Mouse (Mus musculus) hindlimb bud, embryonic 11.5 days (tissue): ENCODE measurements around the gene Cfp.

Experiments used
- DNase-seq: peaks from one replicate; pipeline ENCODE4 v3.0.0-alpha.2; 2012; ENCODE audit warnings: low read depth, low spot score; ENCODE audit errors: extremely low spot score

The Cfp gene

DNA sequence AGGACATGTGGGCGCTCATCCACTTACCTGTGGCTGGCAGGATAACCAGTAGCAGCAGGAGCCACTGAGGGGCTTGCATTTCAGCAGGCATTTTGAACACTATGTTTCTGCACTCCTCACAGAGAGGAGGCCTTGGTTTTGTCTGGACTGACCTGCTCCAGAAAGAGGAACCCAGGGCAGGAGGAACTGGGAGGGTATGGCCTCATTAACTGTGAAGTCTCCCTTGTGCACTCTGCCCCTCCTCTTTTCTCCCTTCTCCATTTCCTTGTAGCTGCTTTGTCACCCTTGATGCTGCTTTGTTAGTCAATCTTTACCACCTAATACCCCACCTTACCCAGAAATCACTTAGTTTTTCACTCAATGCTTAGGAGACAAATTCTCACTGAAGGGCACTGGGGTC lies at the start of gene Cfp:
Cfp (minus strand) TSS at position 192 of the 400 bp plus-strand sequence.
- no peak for DNase-seq

DNA sequence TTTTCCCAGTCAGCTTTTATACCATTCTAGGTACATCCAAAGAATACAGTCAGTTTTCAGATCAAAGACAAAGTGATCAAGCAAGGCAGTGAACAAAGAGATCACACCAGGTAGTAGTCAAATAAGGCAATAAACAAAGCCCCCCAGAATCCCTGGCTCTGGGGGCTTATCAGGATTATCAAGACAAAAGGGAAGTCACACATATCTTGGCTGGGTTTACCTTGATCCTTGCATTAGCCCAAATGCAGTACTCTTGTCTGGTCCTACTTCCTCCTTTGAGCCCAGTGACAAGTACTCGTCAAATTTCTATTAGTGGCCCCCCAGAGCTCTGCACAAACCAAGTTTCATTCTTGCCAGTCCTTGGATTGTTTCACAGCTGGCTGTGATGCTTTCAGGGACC lies 49.5 kb upstream of the Cfp start:
- DNase-seq = no peak

DNA sequence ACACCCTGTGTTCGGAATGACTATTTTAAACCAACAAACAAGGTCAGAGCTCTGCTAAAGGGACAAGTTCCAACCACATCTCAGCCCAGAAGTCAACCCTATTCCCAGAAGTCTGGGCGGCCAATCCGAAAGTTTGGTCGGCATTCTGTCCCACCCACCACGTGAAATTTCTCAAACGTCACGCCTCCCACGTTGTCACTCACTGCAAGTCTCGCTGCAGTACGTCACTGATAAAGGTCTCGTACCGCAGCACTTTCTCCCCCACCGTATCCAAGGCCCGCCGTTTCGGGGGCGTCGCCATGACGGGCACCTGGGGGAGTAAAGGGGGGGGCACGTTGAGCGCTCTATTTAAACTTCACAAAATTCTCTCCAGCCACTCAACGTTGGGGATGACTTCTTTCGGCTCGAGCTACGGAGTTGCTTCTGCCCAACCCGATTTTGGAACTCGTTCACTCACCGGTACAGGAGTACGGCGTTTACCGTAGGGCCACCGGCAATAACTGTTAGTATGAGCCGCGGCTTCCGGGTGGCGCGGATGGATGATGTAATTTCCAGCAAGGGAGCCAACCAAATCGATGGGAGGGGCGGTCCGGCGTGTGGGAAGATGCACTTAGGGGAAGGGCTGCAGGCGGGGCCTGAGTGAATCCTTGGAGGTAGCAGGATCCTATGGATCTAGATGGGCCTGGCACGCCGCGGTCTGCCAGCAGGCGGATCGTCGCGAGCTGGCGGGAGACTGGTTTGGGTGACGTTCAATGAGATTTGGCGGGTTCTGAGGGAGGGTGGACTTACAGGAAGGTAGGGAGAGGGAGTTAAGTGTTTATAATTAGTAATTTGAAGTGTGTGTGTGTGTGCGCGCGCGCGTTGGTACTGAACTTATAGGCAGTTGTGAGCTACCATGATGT lies 30.4 kb upstream of the Cfp start, which contains the start of gene Uxt:
Uxt (minus strand) TSS at position 541 of the 902 bp plus-strand sequence.
- no peak for DNase-seq

DNA sequence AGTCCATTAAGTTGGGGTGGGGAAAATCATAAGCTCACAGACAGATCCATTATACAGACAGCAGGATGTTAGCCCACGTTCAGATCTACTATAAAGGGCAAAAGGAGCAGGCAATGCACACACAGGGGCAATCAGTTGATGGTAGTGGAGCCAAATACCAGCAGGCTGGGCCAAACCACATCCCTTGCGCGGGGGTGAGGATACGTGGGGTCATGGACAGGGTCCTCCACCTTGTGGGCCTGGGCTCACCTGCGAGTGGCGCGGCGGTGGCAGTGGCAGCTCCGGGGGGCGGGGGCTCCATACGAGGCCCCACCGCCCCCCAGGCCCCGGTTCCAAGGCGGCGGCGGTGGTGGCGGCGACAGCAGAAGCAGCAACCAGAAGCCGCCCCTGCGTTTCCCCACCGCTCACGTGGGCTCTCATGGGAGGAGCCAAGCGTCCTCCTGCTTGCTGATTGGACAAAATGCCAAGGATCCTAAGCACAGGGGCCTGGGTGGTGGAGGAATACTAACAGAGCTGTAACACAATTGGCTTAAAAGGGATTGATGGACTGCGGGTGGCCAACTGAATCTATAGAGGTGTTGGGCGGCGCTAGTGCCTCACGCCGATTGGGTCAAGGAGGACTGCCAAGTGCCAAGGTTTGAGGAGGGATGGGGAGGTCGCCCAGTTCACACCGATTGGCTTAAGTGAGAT lies 19.0 kb upstream of the Cfp start, which contains the start of gene Elk1:
Elk1 (minus strand) TSS at position 418 of the 690 bp plus-strand sequence.
- peak; percentile 73 for DNase-seq

DNA sequence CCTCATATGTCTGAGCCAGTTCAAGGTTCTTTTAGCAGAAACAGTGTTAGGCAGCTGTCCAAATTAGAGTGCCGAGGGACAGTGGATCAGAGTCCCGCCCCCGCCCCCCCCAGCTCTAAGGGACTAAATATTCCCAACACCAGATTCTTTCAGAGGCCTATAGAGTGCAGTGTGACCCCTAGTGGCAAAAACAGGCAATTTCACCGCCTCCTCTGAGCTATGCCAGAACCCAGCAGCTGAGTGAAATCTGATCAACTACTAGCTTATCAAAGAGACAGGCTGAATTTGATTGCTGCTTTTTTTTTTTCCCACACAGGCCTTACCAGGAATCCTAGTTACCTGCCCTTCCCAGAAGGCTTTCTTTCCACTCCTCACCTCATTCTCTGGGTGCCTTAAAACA lies 14.7 kb upstream of the Cfp start:
- no peak for DNase-seq

DNA sequence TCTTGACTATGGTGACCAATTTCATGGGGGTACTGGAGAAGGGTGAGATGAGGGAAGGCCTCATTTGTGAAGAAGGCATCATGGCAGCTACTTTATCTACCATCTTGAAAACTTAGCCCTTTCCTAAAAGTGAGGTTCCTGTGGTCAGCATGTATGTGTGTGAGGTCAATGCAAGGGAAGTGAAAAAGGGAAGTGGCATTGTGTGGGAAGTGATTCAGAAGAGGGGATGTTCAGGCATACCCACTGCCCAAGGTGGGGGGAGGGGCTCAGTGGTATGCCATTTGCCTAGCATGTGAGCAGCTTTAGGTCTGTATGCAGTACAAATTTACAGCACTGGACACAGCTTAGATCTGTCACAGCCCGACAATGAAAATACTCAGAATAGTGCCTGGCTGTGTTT lies 608 bp upstream of the Cfp start:
- DNase-seq = no peak

DNA sequence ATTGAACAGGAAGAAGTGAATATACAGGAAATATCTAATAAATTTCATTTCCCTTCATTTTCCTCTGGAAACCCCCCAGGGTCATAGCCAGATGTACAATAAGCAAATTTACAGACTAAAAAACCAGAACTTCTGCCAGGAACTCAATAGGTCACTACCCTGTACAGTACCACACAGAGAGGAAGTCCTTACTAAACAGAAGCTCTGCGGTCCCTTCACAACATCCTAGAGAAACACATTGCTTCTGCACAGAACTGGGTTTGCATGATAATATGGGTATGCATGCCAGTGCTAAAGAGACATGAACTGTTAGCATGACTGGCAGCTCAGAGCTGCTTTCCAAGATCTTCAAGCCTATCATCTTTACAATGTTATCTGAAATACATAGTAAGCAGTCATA lies 1.5 kb downstream of the Cfp start:
- DNase-seq = no peak

DNA sequence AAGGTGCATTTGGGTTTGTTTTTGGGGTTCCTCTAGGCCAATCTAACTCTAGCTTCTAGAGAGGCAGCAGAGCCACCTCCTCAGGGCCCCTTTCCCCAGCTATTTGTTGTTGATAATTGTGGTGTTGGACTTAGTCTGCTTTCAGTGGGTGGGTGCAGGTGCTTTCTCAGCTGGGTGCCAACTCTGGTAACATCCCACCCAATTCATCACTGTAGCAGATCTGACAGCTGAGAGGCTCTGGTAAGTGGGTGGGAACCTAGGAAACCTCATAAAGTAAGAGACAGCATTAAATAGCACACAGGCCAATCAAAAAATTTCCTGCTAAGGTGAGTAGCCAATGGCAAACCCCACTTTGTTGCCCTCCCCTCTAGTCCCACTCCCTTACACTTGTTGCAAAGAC lies 6.4 kb downstream of the Cfp start:
- no peak for DNase-seq

DNA sequence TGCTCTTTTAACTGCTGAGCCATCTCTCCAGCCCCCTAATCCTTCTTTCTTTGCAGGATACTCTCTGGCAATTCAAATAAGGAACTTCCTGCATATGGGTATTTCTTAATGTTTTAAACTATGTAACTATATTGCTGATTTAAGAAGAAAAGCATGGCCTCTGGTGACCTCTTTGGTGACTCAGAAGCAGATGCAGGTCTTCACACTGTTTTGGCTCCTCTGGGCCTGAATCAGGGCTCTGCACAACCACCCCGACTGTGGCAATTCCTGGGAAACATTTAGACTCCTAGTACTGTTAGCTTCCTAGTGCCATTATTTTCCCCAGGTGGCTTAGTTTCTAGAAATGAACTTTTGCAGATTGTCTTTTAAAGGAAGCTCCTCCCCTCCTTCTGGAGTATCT lies 7.8 kb downstream of the Cfp start:
- DNase-seq = no peak

DNA sequence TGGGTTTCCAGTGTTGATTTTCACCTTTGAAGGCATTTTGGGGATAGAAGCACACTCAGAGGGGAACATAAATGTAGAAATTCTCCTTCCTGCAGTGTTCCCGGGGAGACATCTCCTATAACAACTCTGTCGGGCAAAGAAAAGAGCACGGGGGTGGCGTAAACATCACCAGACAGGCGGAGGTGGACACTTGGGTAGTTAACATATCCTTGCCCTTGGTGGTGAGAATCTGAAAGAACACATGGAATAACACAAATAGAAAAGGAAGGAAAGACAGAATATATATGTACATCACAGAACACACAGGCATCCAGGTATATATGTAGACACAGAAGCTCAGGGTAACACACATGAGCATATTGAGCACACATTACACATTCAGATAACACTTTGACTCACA lies 10.0 kb downstream of the Cfp start:
- DNase-seq = no peak

DNA sequence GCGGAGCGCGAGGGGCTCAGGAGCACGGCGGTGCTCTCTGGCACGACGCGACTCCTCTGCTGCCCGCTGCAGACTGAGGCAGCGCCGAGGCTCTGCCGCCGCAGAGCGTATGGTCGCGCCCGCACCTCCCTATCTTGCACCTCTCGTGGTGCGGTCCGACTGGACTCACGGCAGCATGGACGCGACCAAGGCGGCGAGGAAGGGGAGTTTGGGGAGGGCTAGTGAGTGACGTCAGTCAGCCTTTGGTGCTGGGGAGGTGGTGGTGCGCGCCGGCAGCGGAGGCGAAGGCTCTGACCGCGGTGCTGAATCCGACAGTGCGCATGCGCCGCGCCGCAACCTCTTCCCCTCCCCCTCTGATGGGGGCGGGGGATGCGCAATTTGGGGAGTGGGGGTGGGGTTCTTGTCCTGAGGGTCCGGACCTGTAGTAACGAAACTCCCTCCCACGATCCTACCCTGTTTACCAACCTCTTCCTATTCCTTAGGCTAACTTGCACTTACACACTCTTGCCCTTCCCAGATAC lies 10.5 kb downstream of the Cfp start, which contains the start of gene Syn1:
Syn1 (minus strand) TSS at position 161 of the 521 bp plus-strand sequence.
- DNase-seq = peak; percentile 20

DNA sequence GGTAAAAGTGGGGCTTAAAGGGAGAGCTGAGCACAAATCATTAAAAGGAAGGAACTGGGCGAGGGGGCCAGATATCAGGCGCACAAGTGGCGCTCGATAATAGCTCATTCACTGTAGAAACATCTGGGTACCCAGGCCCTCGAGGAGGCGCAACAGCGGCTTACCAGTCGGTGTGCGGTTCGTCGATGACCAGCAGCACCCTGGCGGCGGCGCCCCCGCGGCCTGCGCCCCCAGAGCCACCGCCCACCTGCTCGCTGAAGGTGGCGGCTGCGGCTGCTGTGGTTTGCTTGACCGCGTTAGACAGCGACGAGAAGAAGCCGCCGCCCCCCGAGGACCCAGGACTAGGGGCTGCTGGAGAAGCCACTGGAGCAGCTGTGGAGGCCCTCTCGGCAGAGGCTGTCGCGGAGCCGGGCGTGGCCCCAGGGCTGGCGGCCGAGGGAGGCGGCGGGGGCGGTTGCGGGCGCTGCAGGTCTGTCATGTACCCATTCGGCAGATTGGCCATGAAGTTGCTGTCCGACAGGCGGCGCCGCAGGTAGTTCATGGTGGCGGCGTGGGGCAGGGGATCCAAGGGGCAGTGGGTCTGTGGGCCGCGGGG lies 11.0 kb downstream of the Cfp start:
- DNase-seq = no peak

DNA sequence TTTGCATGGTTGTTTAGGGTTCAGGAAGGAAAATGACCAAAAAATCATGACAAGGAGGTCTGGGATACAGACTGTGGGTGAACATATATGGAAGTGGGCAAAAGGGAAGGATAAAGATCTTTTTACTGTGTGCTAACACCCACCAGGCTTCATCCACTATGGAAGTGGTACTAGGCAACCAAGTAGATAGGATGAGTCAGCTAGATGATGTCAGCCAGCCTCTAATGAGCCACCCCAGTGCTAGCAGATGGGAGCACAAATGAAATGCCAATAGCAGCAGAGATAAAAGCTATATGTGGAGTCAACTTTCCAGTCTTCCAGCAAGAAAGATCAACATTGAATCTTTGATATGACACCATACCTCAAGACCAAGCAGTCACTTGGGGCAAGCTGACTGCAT lies 16.3 kb downstream of the Cfp start:
- no peak for DNase-seq

DNA sequence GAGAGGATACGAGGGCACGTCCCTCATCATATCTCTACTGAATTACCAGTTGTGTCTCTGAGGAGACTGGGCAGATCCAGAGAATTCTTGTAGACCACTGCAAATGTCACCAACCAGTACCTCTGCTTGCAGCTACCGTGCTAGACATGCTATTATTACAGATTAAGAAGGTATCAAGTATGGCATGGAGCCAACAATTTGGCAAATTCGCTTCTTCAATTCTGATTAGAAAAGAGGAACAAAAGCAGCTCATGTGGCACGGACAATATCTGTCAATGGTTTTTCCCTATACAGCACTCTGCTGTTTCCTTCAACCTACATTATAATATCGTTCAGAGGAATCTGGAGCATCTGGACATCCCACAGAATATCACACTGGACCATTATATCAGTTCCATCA lies 17.6 kb downstream of the Cfp start:
- DNase-seq = no peak

DNA sequence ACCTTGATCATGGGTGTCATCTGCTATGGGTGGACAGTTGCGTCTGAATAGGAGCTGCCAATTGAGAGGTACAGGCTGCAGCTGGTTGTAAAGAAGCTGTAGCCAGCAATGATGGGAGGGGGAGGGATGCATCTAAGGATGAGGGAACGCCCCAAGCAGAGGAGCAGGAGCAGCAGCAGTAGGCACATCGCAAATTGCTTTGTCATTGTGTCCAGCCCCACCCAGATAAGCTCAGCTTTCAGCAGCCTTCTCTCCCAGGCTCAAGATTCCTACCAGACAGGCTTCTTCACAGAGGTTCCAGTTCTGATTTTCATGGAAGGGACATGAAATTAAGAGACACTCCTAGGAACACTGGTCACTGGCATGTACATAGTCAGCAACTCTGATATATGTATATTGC lies 21.3 kb downstream of the Cfp start:
- DNase-seq = no peak
